Mouse (Mus musculus): ENCODE data around the gene Gimap7. TPM values are rescaled to one million over a fixed set of nuclear protein-coding genes. Genes with fewer than 3 reads are reported as not detected.

Gimap7 gene
- polyA plus RNA-seq, 1 experiment from 2014 or later, result not detected

DNA sequence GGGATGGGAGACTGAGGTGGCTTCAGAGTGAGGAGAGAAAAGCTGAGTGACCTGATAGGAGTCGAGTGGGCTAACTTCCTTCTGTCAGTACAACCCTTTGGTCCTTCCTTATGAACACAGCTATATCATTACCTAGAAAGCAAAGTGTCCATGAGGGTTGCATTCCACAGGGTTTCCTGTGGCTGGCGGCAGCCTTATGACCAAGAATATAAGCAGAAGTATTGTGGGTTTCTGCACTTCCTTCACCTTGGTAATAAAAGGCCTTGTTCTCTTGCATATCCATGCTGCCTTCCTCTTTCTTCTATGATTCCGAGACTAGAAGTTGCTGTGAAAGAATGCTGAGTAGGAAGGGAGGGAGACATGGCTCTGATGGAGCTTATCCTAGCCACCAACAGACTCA, 19.5 kb upstream of the Gimap7 start:
- Histone ChIP-seq H3K4me1 (no peaks in the 10 kb centered on the region), H3K36me3 (no peaks in the 10 kb centered on the region), H3K27me3 (ENCODE audit: low read depth, poor library complexity, severe bottlenecking) (no peaks in the 10 kb centered on the region), H3K4me3 (no peak overlapping the region), H3K27ac (replicated peaks) (no peak overlapping the region), H3K9me3 (replicated peaks) (no peaks in the 10 kb centered on the region)
- DNase-seq (ENCODE audit: low spot score), result no peak
- WGBS, result 87% methylated on average over 3 of the region's 3 CpGs

DNA sequence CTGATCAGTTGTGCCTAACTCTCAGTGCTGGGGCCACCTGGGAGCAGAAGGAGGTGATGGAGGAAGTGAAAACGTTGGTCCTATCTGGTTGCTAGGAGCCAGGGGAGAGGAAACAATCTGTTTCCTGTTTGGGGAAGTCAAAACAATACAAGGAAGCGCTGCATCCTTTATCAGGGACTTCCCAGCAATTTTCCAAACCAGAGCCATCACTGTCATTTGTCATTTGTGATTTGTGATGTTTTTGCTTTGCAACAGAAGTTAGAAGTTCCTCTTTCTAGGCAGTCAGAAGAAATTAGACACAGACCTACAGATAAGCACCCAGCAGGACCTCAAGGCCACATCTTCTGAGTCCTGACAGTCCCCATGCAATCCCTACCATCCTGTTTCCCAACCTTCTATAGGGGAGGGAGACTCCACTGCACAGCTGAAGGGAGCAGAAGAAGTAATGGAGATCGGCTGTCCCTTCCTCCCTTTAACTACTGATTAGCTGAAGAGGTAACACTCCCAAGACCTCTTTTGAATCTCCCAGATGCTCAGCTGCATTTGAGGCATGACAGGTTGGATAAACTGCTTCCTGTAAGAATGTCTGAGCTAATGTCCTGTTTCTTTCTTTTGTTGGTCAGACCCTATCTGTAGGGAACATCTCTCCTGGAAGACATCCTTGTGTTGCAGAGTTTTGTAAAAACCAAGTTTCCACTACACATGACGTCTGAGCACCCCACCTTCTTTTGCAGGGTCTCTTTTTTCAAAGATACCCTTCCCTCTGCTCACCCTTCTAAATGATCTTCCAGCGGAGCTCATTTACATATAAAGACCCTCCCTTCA, 18.0 kb upstream of the Gimap7 start:
- H3K27me3 ChIP-seq (ENCODE audit: low read depth, poor library complexity, severe bottlenecking), result no peaks in the 10 kb centered on the region
- no peak overlapping the region for H3K27ac ChIP-seq (replicated peaks)
- no peaks in the 10 kb centered on the region for H3K36me3 ChIP-seq
- no peaks in the 10 kb centered on the region for H3K4me1 ChIP-seq
- DNase-seq (ENCODE audit: low spot score), result no peak
- H3K9me3 ChIP-seq (replicated peaks), result no peaks in the 10 kb centered on the region
- H3K4me3 ChIP-seq, result no peak overlapping the region
- WGBS, result 61% methylated on average over 5 of the region's 5 CpGs

DNA sequence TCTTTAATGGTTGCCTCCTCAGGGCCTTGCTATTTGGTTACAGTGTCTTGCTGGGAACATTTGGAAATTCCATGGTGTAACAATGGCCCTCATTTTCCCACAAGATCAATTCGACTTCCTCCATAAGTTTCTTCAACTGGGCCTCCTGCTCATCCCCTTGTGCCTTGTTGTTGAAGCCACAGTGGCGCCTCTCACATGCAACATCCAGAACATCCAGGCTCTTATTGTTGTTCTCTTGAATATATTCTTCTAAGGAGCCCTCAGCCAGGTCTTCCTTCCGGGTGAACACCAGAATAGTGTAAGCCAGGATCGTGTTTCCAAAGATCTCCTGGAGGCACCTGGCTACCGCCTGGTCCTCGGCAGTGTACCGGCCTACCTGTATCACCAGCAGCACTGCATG, 16.3 kb upstream of the Gimap7 start:
- H3K9me3 ChIP-seq (replicated peaks), result no peaks in the 10 kb centered on the region
- WGBS, result 88% methylated on average over 7 of the region's 7 CpGs
- no peak overlapping the region for H3K27ac ChIP-seq (replicated peaks)
- no peak overlapping the region for H3K4me3 ChIP-seq
- no peaks in the 10 kb centered on the region for H3K36me3 ChIP-seq
- H3K27me3 ChIP-seq (ENCODE audit: low read depth, poor library complexity, severe bottlenecking), result no peaks in the 10 kb centered on the region
- 0 out of 2 replicates have a peak, but pooled peaks cover 5% of the 10 kb centered on the region for H3K4me1 ChIP-seq
- no peak for DNase-seq (ENCODE audit: low spot score)

DNA sequence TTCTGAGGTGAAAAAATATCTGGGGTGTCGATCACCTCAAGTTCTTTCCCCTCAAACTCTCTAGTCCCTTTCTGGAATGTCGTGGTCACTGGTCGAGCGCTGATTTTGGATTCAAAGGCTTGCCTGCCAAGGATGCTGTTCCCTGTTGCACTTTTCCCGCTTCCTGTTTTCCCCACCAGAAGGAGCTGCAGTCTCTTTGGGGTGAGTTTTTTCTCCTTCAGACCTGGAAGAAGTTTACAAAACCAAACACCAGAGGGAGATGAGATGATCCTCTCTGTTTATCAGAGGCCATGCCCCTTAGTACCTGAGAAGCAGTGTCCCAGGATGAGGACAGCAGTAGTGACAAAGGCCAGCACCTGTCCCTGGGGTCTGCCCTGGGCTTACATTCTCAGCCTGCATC, 15.8 kb upstream of the Gimap7 start:
- H3K9me3 ChIP-seq (replicated peaks), result no peaks in the 10 kb centered on the region
- H3K27me3 ChIP-seq (ENCODE audit: low read depth, poor library complexity, severe bottlenecking), result no peaks in the 10 kb centered on the region
- DNase-seq (ENCODE audit: low spot score), result no peak
- WGBS, result 67% methylated on average over 5 of the region's 5 CpGs
- H3K27ac ChIP-seq (replicated peaks), result no peak overlapping the region
- no peak overlapping the region for H3K4me3 ChIP-seq
- H3K36me3 ChIP-seq, result no peaks in the 10 kb centered on the region
- 0 out of 2 replicates have a peak, but pooled peaks cover 5% of the 10 kb centered on the region for H3K4me1 ChIP-seq

DNA sequence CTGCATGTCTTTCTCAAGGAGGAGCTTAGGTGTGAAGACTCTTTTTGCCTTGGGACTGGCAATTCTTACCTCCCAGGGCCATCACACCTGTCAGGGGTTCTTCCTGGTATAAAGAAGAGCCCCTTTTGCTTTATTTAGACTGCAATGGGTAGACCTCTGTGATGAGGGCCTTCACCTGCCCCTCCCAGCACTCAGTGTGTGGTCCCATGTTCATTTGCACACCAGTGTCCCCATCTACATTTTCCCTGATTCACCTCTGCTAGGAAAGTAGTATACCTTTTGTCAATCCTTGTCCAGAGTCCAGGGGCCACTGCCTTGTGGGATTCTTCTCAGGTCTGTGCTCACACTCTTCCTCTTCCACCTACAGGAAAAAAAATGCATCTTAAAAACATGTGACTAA, 14.3 kb upstream of the Gimap7 start:
- H3K9me3 ChIP-seq (replicated peaks), result no peaks in the 10 kb centered on the region
- H3K4me3 ChIP-seq, result no peak overlapping the region
- no peaks in the 10 kb centered on the region for H3K27me3 ChIP-seq (ENCODE audit: low read depth, poor library complexity, severe bottlenecking)
- H3K4me1 ChIP-seq, result 0 out of 2 replicates have a peak, but pooled peaks cover 5% of the 10 kb centered on the region
- DNase-seq (ENCODE audit: low spot score), result no peak
- H3K36me3 ChIP-seq, result no peaks in the 10 kb centered on the region
- H3K27ac ChIP-seq (replicated peaks), result no peak overlapping the region

DNA sequence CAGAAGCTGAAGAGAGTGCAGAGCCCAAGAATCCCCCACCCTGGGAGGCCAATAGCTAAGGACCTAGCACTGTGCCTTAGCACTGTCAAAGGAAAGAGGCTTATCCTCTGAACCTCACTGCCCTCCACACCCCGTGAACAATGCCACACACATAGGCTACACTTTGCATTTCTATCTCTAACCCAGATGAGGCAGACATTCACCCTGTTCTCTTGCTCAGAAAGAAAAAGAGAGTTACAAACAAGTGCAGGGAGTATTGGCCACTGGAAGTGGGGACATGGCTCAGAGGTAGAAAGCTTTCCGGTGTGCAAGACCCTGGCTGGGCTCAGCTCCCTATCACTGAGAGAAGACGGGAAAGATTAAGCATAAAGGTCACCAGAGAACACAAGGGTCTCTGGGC, 12.3 kb upstream of the Gimap7 start:
- H3K4me3 ChIP-seq, result no peak overlapping the region
- no peak for DNase-seq (ENCODE audit: low spot score)
- no peaks in the 10 kb centered on the region for H3K9me3 ChIP-seq (replicated peaks)
- 0 out of 2 replicates have a peak, but pooled peaks cover 5% of the 10 kb centered on the region for H3K4me1 ChIP-seq
- WGBS, result 44% methylated on average over 3 of the region's 3 CpGs
- no peaks in the 10 kb centered on the region for H3K36me3 ChIP-seq
- no peak overlapping the region for H3K27ac ChIP-seq (replicated peaks)
- no peaks in the 10 kb centered on the region for H3K27me3 ChIP-seq (ENCODE audit: low read depth, poor library complexity, severe bottlenecking)

DNA sequence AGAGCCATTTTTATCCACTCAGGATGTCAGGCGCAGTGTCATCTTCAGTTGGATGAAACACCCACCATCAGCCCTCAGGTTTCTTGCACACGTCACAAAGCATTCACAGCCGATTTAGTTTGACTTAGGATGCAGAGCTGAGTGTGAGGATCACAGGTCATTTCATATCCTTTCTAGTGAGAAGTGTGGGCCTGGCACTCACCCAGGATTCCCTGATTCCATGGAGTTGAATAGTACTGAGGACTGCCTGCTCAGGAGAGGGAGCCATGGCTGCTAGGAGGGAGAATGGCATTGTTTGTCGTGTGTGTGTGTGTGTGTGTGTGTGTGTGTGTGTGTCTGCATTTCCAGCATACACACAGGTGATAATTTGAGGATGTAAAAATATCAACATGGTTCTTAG, 1.9 kb downstream of the Gimap7 start:
- 89% methylated on average over 4 of the region's 4 CpGs for WGBS
- no peaks in the 10 kb centered on the region for H3K36me3 ChIP-seq
- H3K4me3 ChIP-seq, result no peak overlapping the region
- H3K27ac ChIP-seq (replicated peaks), result no peak overlapping the region
- DNase-seq (ENCODE audit: low spot score), result no peak
- H3K27me3 ChIP-seq (ENCODE audit: low read depth, poor library complexity, severe bottlenecking), result no peaks in the 10 kb centered on the region
- H3K4me1 ChIP-seq, result peaks cover 2% of the 10 kb centered on the region
- no peaks in the 10 kb centered on the region for H3K9me3 ChIP-seq (replicated peaks)

DNA sequence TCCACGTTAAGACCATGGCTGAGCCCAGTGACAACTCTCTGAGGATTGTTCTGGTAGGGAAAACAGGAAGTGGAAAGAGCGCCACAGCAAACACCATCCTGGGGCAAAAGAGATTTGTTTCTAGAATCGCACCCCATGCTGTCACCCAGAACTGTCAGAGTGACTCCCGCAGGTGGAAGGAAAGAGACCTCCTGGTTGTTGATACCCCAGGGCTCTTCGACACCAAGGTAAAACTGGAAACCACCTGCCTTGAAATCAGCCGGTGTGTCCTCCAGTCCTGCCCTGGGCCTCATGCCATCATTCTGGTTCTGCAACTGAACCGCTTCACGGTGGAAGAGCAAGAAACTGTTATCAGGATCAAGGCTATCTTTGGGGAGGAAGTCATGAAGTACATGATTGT, 5.0 kb downstream of the Gimap7 start:
- no peaks in the 10 kb centered on the region for H3K36me3 ChIP-seq
- WGBS, result 86% methylated on average over 8 of the region's 8 CpGs
- no peak for DNase-seq (ENCODE audit: low spot score)

DNA sequence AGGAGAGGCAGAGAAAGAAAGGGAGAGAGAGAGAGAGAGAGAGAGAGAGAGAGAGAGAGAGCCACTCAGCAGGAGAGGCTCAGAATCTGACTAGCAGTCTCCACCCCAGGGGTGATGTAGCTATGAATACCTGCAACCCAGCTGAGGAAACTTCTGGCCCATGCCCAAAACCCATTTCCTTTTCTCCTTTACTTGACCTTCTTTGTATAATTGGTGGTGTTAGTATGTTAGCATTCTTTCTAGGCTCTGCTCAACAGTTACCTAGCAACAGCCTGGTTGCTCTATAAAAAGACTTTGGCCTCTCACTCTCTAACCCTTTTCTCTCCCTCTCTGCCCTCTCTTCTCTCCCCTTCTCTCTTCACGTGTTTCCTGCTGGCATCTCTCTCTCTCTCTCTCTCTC, 7.1 kb downstream of the Gimap7 start:
- Histone ChIP-seq H3K4me1 (peaks cover 9% of the 10 kb centered on the region), H3K27ac (replicated peaks) (no peak overlapping the region), H3K4me3 (no peak overlapping the region), H3K27me3 (ENCODE audit: low read depth, poor library complexity, severe bottlenecking) (no peaks in the 10 kb centered on the region), H3K36me3 (no peaks in the 10 kb centered on the region), H3K9me3 (replicated peaks) (no peaks in the 10 kb centered on the region)
- DNase-seq (ENCODE audit: low spot score), result no peak
- WGBS, result 20% methylated on average over 1 of the region's 1 CpGs

More for the DNA sequence above, 5.0 kb downstream of the Gimap7 start:
- no peaks in the 10 kb centered on the region for H3K27me3 ChIP-seq (ENCODE audit: low read depth, poor library complexity, severe bottlenecking)
- H3K9me3 ChIP-seq (replicated peaks), result no peaks in the 10 kb centered on the region
- H3K4me1 ChIP-seq, result peaks cover 9% of the 10 kb centered on the region
- no peak overlapping the region for H3K27ac ChIP-seq (replicated peaks)
- no peak overlapping the region for H3K4me3 ChIP-seq

DNA sequence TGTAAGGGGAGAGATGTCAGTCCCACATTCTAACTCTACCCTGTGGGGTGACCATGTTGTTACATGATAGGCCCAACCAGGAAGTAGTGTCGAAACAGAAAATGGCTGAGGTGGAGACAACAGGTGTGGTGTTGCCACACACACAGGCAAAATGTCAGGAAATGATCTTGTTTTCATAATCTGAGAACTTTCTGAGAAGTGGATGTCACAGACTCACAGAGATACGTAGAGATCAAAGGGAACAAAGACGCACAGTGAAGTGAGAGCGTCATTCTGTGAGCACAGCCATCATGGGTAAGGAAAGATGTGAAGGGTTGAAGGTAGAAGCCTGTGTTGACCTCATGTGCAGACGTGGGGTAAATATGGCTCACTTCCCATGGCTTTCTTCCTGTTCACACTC, 9.3 kb downstream of the Gimap7 start:
- no peaks in the 10 kb centered on the region for H3K9me3 ChIP-seq (replicated peaks)
- no peak overlapping the region for H3K4me3 ChIP-seq
- no peak overlapping the region for H3K27ac ChIP-seq (replicated peaks)
- WGBS, result 91% methylated on average over 5 of the region's 5 CpGs
- no peak for DNase-seq (ENCODE audit: low spot score)
- no peaks in the 10 kb centered on the region for H3K27me3 ChIP-seq (ENCODE audit: low read depth, poor library complexity, severe bottlenecking)
- H3K4me1 ChIP-seq, result peaks cover 9% of the 10 kb centered on the region
- no peaks in the 10 kb centered on the region for H3K36me3 ChIP-seq

DNA sequence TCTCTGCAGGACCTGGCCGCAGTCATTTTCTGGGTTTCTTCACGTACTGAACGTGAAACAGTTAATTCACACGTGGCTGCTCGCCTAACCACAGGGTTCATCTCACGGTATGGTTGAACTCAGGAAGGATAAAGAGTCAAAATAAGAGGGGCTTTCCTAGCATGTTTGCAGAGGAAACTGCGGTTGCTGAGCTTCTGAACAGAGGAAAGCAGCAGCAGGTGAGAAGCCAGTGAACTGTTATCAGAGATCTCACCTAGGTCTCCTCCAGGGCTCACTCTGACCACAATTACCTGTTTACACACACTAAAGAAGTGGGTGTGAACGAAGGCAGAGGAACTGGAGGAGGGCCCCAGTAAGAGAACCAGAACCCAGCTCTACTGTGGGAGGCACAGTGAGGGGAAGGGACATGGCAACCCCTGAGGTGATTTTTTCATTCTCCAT, 14.5 kb downstream of the Gimap7 start:
- DNase-seq (ENCODE audit: low spot score), result no peak
- no peaks in the 10 kb centered on the region for H3K9me3 ChIP-seq (replicated peaks)
- no peaks in the 10 kb centered on the region for H3K4me1 ChIP-seq
- H3K27me3 ChIP-seq (ENCODE audit: low read depth, poor library complexity, severe bottlenecking), result no peaks in the 10 kb centered on the region
- H3K36me3 ChIP-seq, result no peaks in the 10 kb centered on the region
- WGBS, result 70% methylated on average over 8 of the region's 8 CpGs
- no peak overlapping the region for H3K27ac ChIP-seq (replicated peaks)
- no peak overlapping the region for H3K4me3 ChIP-seq

DNA sequence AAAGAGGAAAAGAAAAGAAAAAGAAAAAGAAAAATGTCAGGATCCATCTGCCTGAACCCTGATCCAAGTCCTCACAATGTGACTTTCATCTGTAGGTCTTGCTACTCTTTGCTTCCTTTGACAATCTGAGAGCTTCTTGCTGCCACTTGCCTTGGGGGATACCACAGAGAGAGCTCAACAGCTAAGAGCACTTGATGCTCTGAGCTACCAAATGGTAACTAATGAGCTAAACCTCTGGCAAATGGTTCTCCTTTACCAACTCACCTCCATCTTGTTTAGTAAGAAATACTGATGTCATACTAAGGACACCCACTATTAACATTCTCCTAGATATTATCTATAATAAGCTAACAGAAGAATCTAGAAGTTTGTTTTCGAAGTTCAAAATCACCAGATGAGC, 15.2 kb downstream of the Gimap7 start:
- H3K27me3 ChIP-seq (ENCODE audit: low read depth, poor library complexity, severe bottlenecking), result no peaks in the 10 kb centered on the region
- no peak for DNase-seq (ENCODE audit: low spot score)
- no peaks in the 10 kb centered on the region for H3K36me3 ChIP-seq
- H3K27ac ChIP-seq (replicated peaks), result no peak overlapping the region
- 85% methylated on average over 1 of the region's 1 CpGs for WGBS
- no peaks in the 10 kb centered on the region for H3K4me1 ChIP-seq
- H3K9me3 ChIP-seq (replicated peaks), result no peaks in the 10 kb centered on the region
- no peak overlapping the region for H3K4me3 ChIP-seq

DNA sequence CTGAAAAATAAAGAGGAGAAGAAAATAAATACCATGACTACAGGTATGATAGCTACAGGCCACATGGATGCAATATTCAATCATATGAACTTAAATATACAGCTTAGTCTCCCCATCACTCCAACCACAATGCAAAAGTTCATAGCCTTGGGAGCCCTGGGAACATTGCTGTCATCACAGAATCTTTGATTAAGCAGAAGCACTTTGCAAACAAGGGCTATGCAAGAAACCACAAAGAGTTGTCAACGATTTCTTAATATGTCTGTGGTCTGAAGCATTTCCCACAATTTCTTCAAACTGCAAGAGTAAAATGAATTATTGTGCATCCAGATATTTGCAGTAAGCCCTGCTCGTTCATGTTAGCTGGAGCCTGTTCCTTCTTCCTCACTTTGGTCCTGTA, 18.6 kb downstream of the Gimap7 start:
- H3K9me3 ChIP-seq (replicated peaks), result no peaks in the 10 kb centered on the region
- H3K4me3 ChIP-seq, result no peak overlapping the region
- no peak overlapping the region for H3K27ac ChIP-seq (replicated peaks)
- peaks cover 18% of the 10 kb centered on the region for H3K4me1 ChIP-seq
- H3K36me3 ChIP-seq, result no peaks in the 10 kb centered on the region
- WGBS, result 86% methylated on average over 2 of the region's 2 CpGs
- DNase-seq (ENCODE audit: low spot score), result no peak
- H3K27me3 ChIP-seq (ENCODE audit: low read depth, poor library complexity, severe bottlenecking), result peaks cover 14% of the 10 kb centered on the region

Measured in midbrain, embryonic 10.5 days (tissue).